Mouse (Mus musculus): ENCODE measurements around the gene Tex33. TPM values are rescaled to one million over a fixed set of nuclear protein-coding genes. Genes with fewer than 3 reads are reported as not detected.

The Tex33 gene
- polyA plus RNA-seq, 1 experiment = not detected

GRCm38 (mm10) chr15:78403301-78403741 is 7.6 kb upstream of the Tex33 start:
- WGBS = 68% methylated on average over 3 of the region's 3 CpGs
- H3K4me3 ChIP-seq (replicated peaks; ENCODE audit: insufficient read depth, low read depth, low read length) = no peak overlapping the region
- no peaks in the 10 kb centered on the region for H3K27me3 ChIP-seq (ENCODE audit: control insufficient read depth, insufficient read depth, low read length)
- no peak for DNase-seq
- no peak overlapping the region for H3K27ac ChIP-seq (ENCODE audit: insufficient read depth, low read length)
- no peak for TF ChIP-seq POLR2A (IDR thresholded peaks at IDR 0.05; ENCODE audit: borderline replicate concordance, insufficient read depth, low read length)
- no peak for TF ChIP-seq CTCF (IDR thresholded peaks at IDR 0.05; ENCODE audit: borderline replicate concordance, insufficient read depth, low read depth, low read length)
- H3K4me1 ChIP-seq (ENCODE audit: control insufficient read depth, insufficient read depth, low read length) = peaks cover 3% of the 10 kb centered on the region; the same call in 1 of the 2 replicates

GRCm38 (mm10) chr15:78402423-78402822 is 6.7 kb upstream of the Tex33 start:
- Histone ChIP-seq H3K4me3 (replicated peaks; ENCODE audit: insufficient read depth, low read depth, low read length) (no peak overlapping the region), H3K27me3 (ENCODE audit: control insufficient read depth, insufficient read depth, low read length) (no peaks in the 10 kb centered on the region), H3K4me1 (ENCODE audit: control insufficient read depth, insufficient read depth, low read length) (peaks cover 3% of the 10 kb centered on the region; the same call in 1 of the 2 replicates), H3K27ac (ENCODE audit: insufficient read depth, low read length) (no peak overlapping the region; the same call in 1 of the 2 replicates)
- WGBS = 66% methylated on average over 7 of the region's 7 CpGs
- no peak for DNase-seq
- TF ChIP-seq POLR2A (IDR thresholded peaks at IDR 0.05; ENCODE audit: borderline replicate concordance, insufficient read depth, low read length) = no peak
- TF ChIP-seq CTCF (IDR thresholded peaks at IDR 0.05; ENCODE audit: borderline replicate concordance, insufficient read depth, low read depth, low read length) = no peak

- TF ChIP-seq CTCF (IDR thresholded peaks at IDR 0.05; ENCODE audit: borderline replicate concordance, insufficient read depth, low read depth, low read length) (no peak), POLR2A (IDR thresholded peaks at IDR 0.05; ENCODE audit: borderline replicate concordance, insufficient read depth, low read length) (no peak)
- H3K4me3 ChIP-seq (replicated peaks; ENCODE audit: insufficient read depth, low read depth, low read length) = no peak overlapping the region
- no peak overlapping the region; the same call in 1 of the 2 replicates for H3K27ac ChIP-seq (ENCODE audit: insufficient read depth, low read length)
- H3K27me3 ChIP-seq (ENCODE audit: control insufficient read depth, insufficient read depth, low read length) = no peaks in the 10 kb centered on the region
- 34% methylated on average over 4 of the region's 4 CpGs for WGBS
- H3K4me1 ChIP-seq (ENCODE audit: control insufficient read depth, insufficient read depth, low read length) = peaks cover 3% of the 10 kb centered on the region; the same call in 1 of the 2 replicates
- DNase-seq = peak; percentile 62 to 69
These were observed 6.2 kb upstream of the Tex33 start for GRCm38 (mm10) chr15:78401921-78402320.

- Histone ChIP-seq H3K27ac (ENCODE audit: insufficient read depth, low read length) (no peak overlapping the region), H3K4me3 (replicated peaks; ENCODE audit: insufficient read depth, low read depth, low read length) (no peak overlapping the region), H3K27me3 (ENCODE audit: control insufficient read depth, insufficient read depth, low read length) (no peaks in the 10 kb centered on the region), H3K4me1 (ENCODE audit: control insufficient read depth, insufficient read depth, low read length) (peaks cover 3% of the 10 kb centered on the region; the same call in 1 of the 2 replicates)
- TF ChIP-seq CTCF (IDR thresholded peaks at IDR 0.05; ENCODE audit: borderline replicate concordance, insufficient read depth, low read depth, low read length) = no peak
- TF ChIP-seq POLR2A (IDR thresholded peaks at IDR 0.05; ENCODE audit: borderline replicate concordance, insufficient read depth, low read length) = no peak
- no peak for DNase-seq
- 53% methylated on average over 6 of the region's 6 CpGs for WGBS
These were observed 5.6 kb upstream of the Tex33 start for GRCm38 (mm10) chr15:78401345-78401744.

GRCm38 (mm10) chr15:78390855-78391254 is 4.9 kb downstream of the Tex33 start:
- H3K27me3 ChIP-seq (ENCODE audit: control insufficient read depth, insufficient read depth, low read length) = no peaks in the 10 kb centered on the region
- no peak for TF ChIP-seq POLR2A (IDR thresholded peaks at IDR 0.05; ENCODE audit: borderline replicate concordance, insufficient read depth, low read length)
- no peak for TF ChIP-seq CTCF (IDR thresholded peaks at IDR 0.05; ENCODE audit: borderline replicate concordance, insufficient read depth, low read depth, low read length)
- WGBS = 93% methylated on average over 3 of the region's 3 CpGs

GRCm38 (mm10) chr15:78385564-78385963 is 10.1 kb downstream of the Tex33 start:
- Histone ChIP-seq H3K4me1 (ENCODE audit: control insufficient read depth, insufficient read depth, low read length) (peaks cover 11% of the 10 kb centered on the region), H3K27me3 (ENCODE audit: control insufficient read depth, insufficient read depth, low read length) (no peaks in the 10 kb centered on the region), H3K4me3 (replicated peaks; ENCODE audit: insufficient read depth, low read depth, low read length) (no peak overlapping the region), H3K27ac (ENCODE audit: insufficient read depth, low read length) (no peak overlapping the region)
- DNase-seq = no peak
- no peak for TF ChIP-seq POLR2A (IDR thresholded peaks at IDR 0.05; ENCODE audit: borderline replicate concordance, insufficient read depth, low read length)
- TF ChIP-seq CTCF (IDR thresholded peaks at IDR 0.05; ENCODE audit: borderline replicate concordance, insufficient read depth, low read depth, low read length) = no peak
- 100% methylated on average over 1 of the region's 1 CpGs for WGBS

More at GRCm38 (mm10) chr15:78390855-78391254, 4.9 kb downstream of the Tex33 start:
- H3K4me3 ChIP-seq (replicated peaks; ENCODE audit: insufficient read depth, low read depth, low read length) = no peak overlapping the region
- H3K4me1 ChIP-seq (ENCODE audit: control insufficient read depth, insufficient read depth, low read length) = peaks cover 11% of the 10 kb centered on the region
- H3K27ac ChIP-seq (ENCODE audit: insufficient read depth, low read length) = no peak overlapping the region
- DNase-seq = no peak

GRCm38 (mm10) chr15:78384220-78385116 is 11.2 kb downstream of the Tex33 start:
- WGBS = 56% methylated on average over 7 of the region's 7 CpGs
- Histone ChIP-seq H3K27ac (ENCODE audit: insufficient read depth, low read length) (peak overlapping the region; percentile 51), H3K4me1 (ENCODE audit: control insufficient read depth, insufficient read depth, low read length) (peaks cover under 1% of the 10 kb centered on the region; the same call in 1 of the 2 replicates), H3K27me3 (ENCODE audit: control insufficient read depth, insufficient read depth, low read length) (no peaks in the 10 kb centered on the region), H3K4me3 (replicated peaks; ENCODE audit: insufficient read depth, low read depth, low read length) (no peak overlapping the region)
- no peak for TF ChIP-seq POLR2A (IDR thresholded peaks at IDR 0.05; ENCODE audit: borderline replicate concordance, insufficient read depth, low read length)
- no peak for TF ChIP-seq CTCF (IDR thresholded peaks at IDR 0.05; ENCODE audit: borderline replicate concordance, insufficient read depth, low read depth, low read length)
- peak; percentile 25 to 51 for DNase-seq

Measured in cerebellum, adult 2 months (tissue).